Comparison of ENCODE assay signal across 8 mouse cellular contexts in the genomic region with DNA sequence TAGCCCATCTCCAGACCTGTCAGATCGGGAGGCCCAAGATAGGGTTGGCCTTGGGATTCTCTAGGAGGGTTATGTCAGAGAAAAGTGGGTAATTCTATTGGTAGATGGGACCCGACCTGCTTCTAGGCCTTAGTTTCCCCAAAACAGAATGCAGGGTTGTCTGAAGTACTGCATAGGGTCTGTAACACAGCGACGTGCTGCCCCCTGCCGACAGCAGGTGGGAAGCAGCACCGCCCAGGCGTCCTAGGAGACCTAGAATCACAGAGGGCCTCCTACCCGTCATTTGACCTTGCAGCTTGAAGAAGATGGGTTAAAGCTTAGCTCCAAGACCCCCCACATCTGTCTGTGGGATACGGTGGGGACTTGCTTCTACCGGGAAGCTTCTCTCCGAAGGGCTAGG. TPM values are rescaled to one million over a fixed set of nuclear protein-coding genes. Genes with fewer than 3 reads are reported as not detected.
DNase-seq lines count a peak whose midpoint lies in the region; ATAC-seq and TF ChIP-seq lines count a peak whose summit lies in the region.

No protein-coding gene starts in this region.

- H3K4me2 ChIP-seq in liver, embryonic 13.5 days: no peak overlapping the region
- no peak overlapping the region for H3K4me2 ChIP-seq in neural tube, embryonic 12.5 days (replicated peaks)

- H3K9me3 ChIP-seq in liver, embryonic 13.5 days (replicated peaks): no peaks in the 10 kb centered on the region
- no peaks in the 10 kb centered on the region for H3K9me3 ChIP-seq in neural tube, embryonic 12.5 days

- peak; percentile 84 for TF ChIP-seq CTCF in gastrocnemius, adult 2 months (IDR thresholded peaks at IDR 0.05)
- peak; percentile 85 for TF ChIP-seq CTCF in kidney, adult 2 months (conservative IDR thresholded peaks at IDR 0.05; ENCODE audit: insufficient read depth, insufficient read length, low read depth, low read length)

- no peaks in the 10 kb centered on the region for H3K4me1 ChIP-seq in kidney, adult 2 months (ENCODE audit: control insufficient read depth, insufficient read depth, low read length)
- H3K4me1 ChIP-seq in liver, embryonic 13.5 days (replicated peaks): peaks cover 7% of the 10 kb centered on the region; the same call in 1 of the 2 replicates
- H3K4me1 ChIP-seq in neural tube, embryonic 12.5 days: peaks cover 31% of the 10 kb centered on the region

- no peak for ATAC-seq in liver, embryonic 13.5 days (ENCODE audit: low read depth)
- ATAC-seq in neural tube, embryonic 12.5 days (ENCODE audit: low FRiP score, low read depth): peak; percentile 71

- H3K27ac ChIP-seq in gastrocnemius, adult 2 months: no peak overlapping the region
- H3K27ac ChIP-seq in kidney, adult 2 months (ENCODE audit: insufficient read depth, low read depth, low read length): no peak overlapping the region
- H3K27ac ChIP-seq in liver, embryonic 13.5 days: no peak overlapping the region
- H3K27ac ChIP-seq in neural tube, embryonic 12.5 days: no peak overlapping the region

- intact Hi-C loops in gastrocnemius, adult 2 months (cut with DNase I): loop anchor here (1.0 to 10.0 kb wide), 4 partner anchors 106 to 429 kb away; no protein-coding TSS in a partner anchor

- no peak overlapping the region for H3K4me3 ChIP-seq in gastrocnemius, adult 2 months
- no peak overlapping the region for H3K4me3 ChIP-seq in kidney, adult 2 months (ENCODE audit: insufficient read depth, low read depth, low read length)
- no peak overlapping the region for H3K4me3 ChIP-seq in liver, embryonic 13.5 days (replicated peaks)
- no peak overlapping the region for H3K4me3 ChIP-seq in neural tube, embryonic 12.5 days

- no peak overlapping the region for H3K9ac ChIP-seq in liver, embryonic 13.5 days
- no peak overlapping the region for H3K9ac ChIP-seq in neural tube, embryonic 12.5 days

- no peaks in the 10 kb centered on the region for H3K36me3 ChIP-seq in kidney, adult 2 months (ENCODE audit: control insufficient read depth, insufficient read depth, low read length)
- no peaks in the 10 kb centered on the region for H3K36me3 ChIP-seq in liver, embryonic 13.5 days
- no peaks in the 10 kb centered on the region for H3K36me3 ChIP-seq in neural tube, embryonic 12.5 days

- no peak for TF ChIP-seq POLR2A in kidney, adult 2 months (IDR thresholded peaks at IDR 0.05; ENCODE audit: low read depth, low read length)

- DNase-seq in A20 (ENCODE audit: low read depth, low spot score) (peak; percentile 71), adipocyte (ENCODE audit: low spot score) (peak; percentile 54)
- peak; percentile 68 to 84 for DNase-seq in cerebellum, postnatal 4 days (ENCODE audit: low spot score in 2 of 2)
- DNase-seq in gastrocnemius, adult 2 months: peak; percentile 83
- peak; percentile 67 for DNase-seq in kidney, adult 2 months
- DNase-seq in liver, embryonic 13.5 days: peak; percentile 18
- DNase-seq in thymus, postnatal 10 days (ENCODE audit: low spot score in 2 of 2): peak; percentile 43 to 84

- WGBS in kidney, adult 2 months: 5% methylated on average over 11 of the region's 11 CpGs
- WGBS in liver, embryonic 13.5 days (ENCODE audit: insufficient replicate concordance): 2% methylated on average over 11 of the region's 11 CpGs
- WGBS in neural tube, embryonic 12.5 days: 3% methylated on average over 11 of the region's 11 CpGs

- H3K27me3 ChIP-seq in kidney, adult 2 months (replicated peaks; ENCODE audit: control insufficient read depth, insufficient read depth, low read length): no peaks in the 10 kb centered on the region; the same call in 1 of the 2 replicates
- H3K27me3 ChIP-seq in liver, embryonic 13.5 days: peaks cover 79% of the 10 kb centered on the region
- H3K27me3 ChIP-seq in neural tube, embryonic 12.5 days (replicated peaks): peaks cover 56% of the 10 kb centered on the region

RNA-seq across cellular contexts. Expression of gene Wnt7b, which starts 1.2 kb away (rescaled TPM):
- not detected for total RNA-seq in gastrocnemius, adult 2 months (2021)
- 12.8 and 14.2 TPM in 2 replicates for polyA plus RNA-seq in kidney, adult 2 months (2012; rRNA removed)
- 0.12 and 0.35 TPM in 2 replicates for polyA plus RNA-seq in liver, embryonic 13.5 days (2015; fragmentation: Nextera tagmentation; extraction: Ambion mirVana)
- 90.3 and 99.7 TPM in 2 replicates for polyA plus RNA-seq in neural tube, embryonic 12.5 days (2016; fragmentation: Nextera tagmentation; extraction: Ambion mirVana)

Comparison
In these comparisons a context has a peak if more than half of its experiments do, and no peak if none do; other contexts are left out.
1. DNase-seq: peak in every context shown above with its lines; median percentile 83 in gastrocnemius, adult 2 months; 76 in cerebellum, postnatal 4 days; 71 in A20; 67 in kidney, adult 2 months; 64 in thymus, postnatal 10 days; 54 in adipocyte; 18 in liver, embryonic 13.5 days.
2. RNA of gene Wnt7b, which starts 1.2 kb away (polyA plus RNA-seq): 90.3 to 99.7 TPM in neural tube, embryonic 12.5 days and 12.8 to 14.2 TPM in kidney, adult 2 months; 0.12 to 0.35 TPM in liver, embryonic 13.5 days; every median in the first group is over 10 times any median in the second.